ENCODE assay signal across 14 mouse cellular contexts in the genomic region with DNA sequence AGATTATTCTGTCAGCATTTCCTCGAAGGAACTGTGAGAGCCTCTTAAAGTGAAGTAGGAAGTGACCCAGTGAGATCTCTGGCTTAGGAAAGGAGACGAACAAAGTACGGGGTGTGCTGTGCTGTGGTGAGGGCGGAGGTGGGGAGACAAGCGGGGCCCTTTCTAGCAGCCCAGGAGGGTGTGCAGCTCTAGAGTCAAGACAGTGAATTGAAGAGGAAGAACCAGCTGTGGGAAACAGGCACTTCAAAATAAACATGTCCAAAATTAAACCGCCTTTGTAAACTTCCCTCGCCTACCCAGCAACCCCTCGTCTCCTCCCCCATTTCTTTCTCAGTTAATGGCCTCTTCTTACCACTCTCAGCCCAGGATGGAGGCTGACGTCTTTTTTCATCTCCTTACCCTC.
A peak's percentile ranks its signal among the peaks of the same experiment; 100 is the strongest.
DNase-seq lines count a peak whose midpoint lies in the region; ATAC-seq lines count a peak whose summit lies in the region.
"Had no signal": no experiment of that assay in that cellular context is flagged by ENCODE, and none has a peak within 500 bp of the region (broad histone marks: within the 10 kb centered on the region; RNA-seq: fewer than 3 reads in every experiment).

No protein-coding gene starts in this region.

- 0 out of 2 replicates have a peak, but pooled peaks have one; percentile 55 for ATAC-seq in heart, embryonic 15.5 days (replicated peaks; ENCODE audit: insufficient number of reproducible peaks, insufficient read depth, low FRiP score, low read depth)
- no peak for ATAC-seq in midbrain, embryonic 16.5 days
- peak; percentile 79 for ATAC-seq in stomach, embryonic 16.5 days (ENCODE audit: insufficient read depth, low FRiP score)
- ATAC-seq: forebrain, embryonic 16.5 days had no signal

- no peak overlapping the region for H3K9ac ChIP-seq in heart, embryonic 15.5 days
- no peak overlapping the region for H3K9ac ChIP-seq in midbrain, embryonic 16.5 days (ENCODE audit: low read depth, low read length)
- H3K9ac ChIP-seq in stomach, embryonic 16.5 days (ENCODE audit: low read length) = no peak overlapping the region
- H3K9ac ChIP-seq: liver, embryonic 15.5 days had no signal

- H3K27me3 ChIP-seq in heart, embryonic 15.5 days = no peaks in the 10 kb centered on the region
- no peaks in the 10 kb centered on the region for H3K27me3 ChIP-seq in midbrain, embryonic 10.5 days (ENCODE audit: low read depth, poor library complexity, severe bottlenecking)
- no peaks in the 10 kb centered on the region for H3K27me3 ChIP-seq in midbrain, embryonic 16.5 days (ENCODE audit: control insufficient read depth, insufficient read depth, low read depth, low read length)
- no peaks in the 10 kb centered on the region for H3K27me3 ChIP-seq in stomach, embryonic 16.5 days (ENCODE audit: control insufficient read depth, insufficient read depth, low read length)
- H3K27me3 ChIP-seq: CH12.LX; liver, embryonic 15.5 days had no signal

- WGBS in heart, embryonic 15.5 days = 41% methylated on average over 9 of the region's 9 CpGs
- WGBS in midbrain, embryonic 10.5 days = 63% methylated on average over 9 of the region's 9 CpGs
- 71% methylated on average over 9 of the region's 9 CpGs for WGBS in midbrain, embryonic 16.5 days
- 23% methylated on average over 9 of the region's 9 CpGs for WGBS in stomach, embryonic 16.5 days

- H3K4me2 ChIP-seq in heart, embryonic 15.5 days = 0 out of 2 replicates have a peak overlapping the region, but pooled peaks have one; percentile 8
- H3K4me2 ChIP-seq in midbrain, embryonic 16.5 days (ENCODE audit: low read length) = no peak overlapping the region
- H3K4me2 ChIP-seq in stomach, embryonic 16.5 days (ENCODE audit: low read depth, low read length) = peak overlapping the region; percentile 29; the same call in 1 of the 2 replicates
- H3K4me2 ChIP-seq: liver, embryonic 15.5 days had no signal

- no peak overlapping the region for H3K4me3 ChIP-seq in heart, embryonic 15.5 days
- no peak overlapping the region for H3K4me3 ChIP-seq in midbrain, embryonic 10.5 days
- H3K4me3 ChIP-seq in midbrain, embryonic 16.5 days (ENCODE audit: low read depth, low read length) = no peak overlapping the region
- H3K4me3 ChIP-seq in stomach, embryonic 16.5 days (replicated peaks; ENCODE audit: low read length) = no peak overlapping the region
- H3K4me3 ChIP-seq: liver, embryonic 15.5 days; myocyte had no signal

- H3K27ac ChIP-seq in heart, embryonic 15.5 days = no peak overlapping the region
- peak overlapping the region; percentile 61; the same call in 1 of the 2 replicates for H3K27ac ChIP-seq in midbrain, embryonic 10.5 days (replicated peaks)
- H3K27ac ChIP-seq in midbrain, embryonic 16.5 days (ENCODE audit: low read length) = no peak overlapping the region
- H3K27ac ChIP-seq in stomach, embryonic 16.5 days (ENCODE audit: low read length) = peak overlapping the region; percentile 53
- H3K27ac ChIP-seq: liver, embryonic 15.5 days had no signal

- no peaks in the 10 kb centered on the region for H3K9me3 ChIP-seq in heart, embryonic 15.5 days (replicated peaks)
- H3K9me3 ChIP-seq in midbrain, embryonic 10.5 days (replicated peaks) = no peaks in the 10 kb centered on the region
- H3K9me3 ChIP-seq in midbrain, embryonic 16.5 days (replicated peaks; ENCODE audit: control insufficient read depth, low read length, poor library complexity, severe bottlenecking) = no peaks in the 10 kb centered on the region
- H3K9me3 ChIP-seq in stomach, embryonic 16.5 days (replicated peaks; ENCODE audit: control insufficient read depth, low read length) = no peaks in the 10 kb centered on the region
- H3K9me3 ChIP-seq: liver, embryonic 15.5 days had no signal

- no peak for DNase-seq in heart, postnatal 25 days (ENCODE audit: low spot score)
- no peak for DNase-seq in midbrain, embryonic 10.5 days (ENCODE audit: low spot score)
- DNase-seq in kidney, postnatal 36 days = peak; percentile 15 to 38
- DNase-seq in left cerebral cortex, adult 8-10 months (ENCODE audit: low spot score in 2 of 2) = no peak
- DNase-seq in urinary bladder, postnatal 14 days (ENCODE audit: low spot score) = no peak
- DNase-seq: layer of hippocampus, postnatal 36 days; thymus, postnatal 25 days had no signal

- peaks cover 9% of the 10 kb centered on the region; the same call in 1 of the 2 replicates for H3K4me1 ChIP-seq in heart, embryonic 15.5 days (replicated peaks)
- peaks cover 18% of the 10 kb centered on the region for H3K4me1 ChIP-seq in midbrain, embryonic 10.5 days
- H3K4me1 ChIP-seq in midbrain, embryonic 16.5 days (ENCODE audit: control insufficient read depth, insufficient read depth, low read length) = no peaks in the 10 kb centered on the region
- 0 out of 2 replicates have a peak, but pooled peaks cover 12% of the 10 kb centered on the region for H3K4me1 ChIP-seq in stomach, embryonic 16.5 days (ENCODE audit: control insufficient read depth, insufficient read depth, low read length)
- H3K4me1 ChIP-seq: liver, embryonic 15.5 days had no signal

- intact Hi-C loops in heart, postnatal 25 days (cut with DNase I) = no loop called here

- H3K36me3 ChIP-seq in heart, embryonic 15.5 days = peaks cover 6% of the 10 kb centered on the region; the same call in 1 of the 2 replicates
- no peaks in the 10 kb centered on the region for H3K36me3 ChIP-seq in midbrain, embryonic 10.5 days
- H3K36me3 ChIP-seq in midbrain, embryonic 16.5 days (ENCODE audit: control insufficient read depth, insufficient read depth, low read length) = no peaks in the 10 kb centered on the region
- no peaks in the 10 kb centered on the region for H3K36me3 ChIP-seq in stomach, embryonic 16.5 days (ENCODE audit: control insufficient read depth, insufficient read depth, low read length)
- H3K36me3 ChIP-seq: liver, embryonic 15.5 days had no signal

Comparison
In these comparisons a context has a peak if more than half of its experiments do, and no peak if none do; other contexts are left out.
1. H3K27ac ChIP-seq: peak in midbrain, embryonic 10.5 days (single experiment) and stomach, embryonic 16.5 days (single experiment); none in heart, embryonic 15.5 days (single experiment) and midbrain, embryonic 16.5 days (single experiment).
2. DNase-seq: peak in kidney, postnatal 36 days (2 of 2); none in heart, postnatal 25 days (single experiment), midbrain, embryonic 10.5 days (single experiment), left cerebral cortex, adult 8-10 months (0 of 2) and urinary bladder, postnatal 14 days (single experiment).